Mouse (Mus musculus): ENCODE data around the gene Hist1h2bn.
A peak's percentile ranks its signal among the peaks of the same experiment; 100 is the strongest.

The Hist1h2bn gene

DNA sequence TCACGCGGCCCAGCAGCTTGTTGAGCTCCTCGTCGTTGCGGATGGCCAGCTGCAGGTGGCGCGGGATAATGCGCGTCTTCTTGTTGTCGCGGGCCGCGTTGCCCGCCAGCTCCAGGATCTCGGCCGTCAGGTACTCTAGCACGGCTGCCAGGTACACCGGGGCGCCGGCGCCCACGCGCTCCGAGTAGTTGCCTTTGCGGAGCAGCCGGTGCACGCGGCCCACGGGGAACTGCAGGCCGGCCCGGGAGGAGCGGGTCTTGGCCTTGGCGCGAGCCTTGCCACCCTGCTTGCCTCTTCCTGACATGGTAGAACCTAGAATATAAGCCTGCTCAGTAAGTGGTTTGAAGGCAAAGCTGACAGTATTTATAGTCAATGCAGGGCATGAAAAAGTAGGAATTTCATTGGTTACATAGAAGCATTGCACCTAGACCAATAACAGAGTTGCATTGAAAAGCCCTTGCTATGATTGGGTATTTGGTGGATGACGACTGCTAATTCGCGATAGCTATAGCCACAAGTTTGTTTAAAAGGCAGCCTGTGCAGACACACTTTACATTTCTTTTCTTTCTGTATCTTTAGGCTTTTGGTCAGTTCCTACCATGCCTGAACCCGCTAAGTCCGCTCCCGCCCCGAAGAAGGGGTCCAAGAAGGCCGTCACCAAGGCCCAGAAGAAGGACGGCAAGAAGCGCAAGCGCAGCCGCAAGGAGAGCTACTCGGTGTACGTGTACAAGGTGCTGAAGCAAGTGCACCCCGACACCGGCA lies at the start of gene Hist1h2bn, which contains the start of gene Hist1h2ak:
Hist1h2bn (plus strand) TSS at position 600 of the 762 bp plus-strand sequence.
Hist1h2ak (minus strand) TSS at position 304 of the 762 bp plus-strand sequence.
- peak; percentile 98 for DNase-seq

DNA sequence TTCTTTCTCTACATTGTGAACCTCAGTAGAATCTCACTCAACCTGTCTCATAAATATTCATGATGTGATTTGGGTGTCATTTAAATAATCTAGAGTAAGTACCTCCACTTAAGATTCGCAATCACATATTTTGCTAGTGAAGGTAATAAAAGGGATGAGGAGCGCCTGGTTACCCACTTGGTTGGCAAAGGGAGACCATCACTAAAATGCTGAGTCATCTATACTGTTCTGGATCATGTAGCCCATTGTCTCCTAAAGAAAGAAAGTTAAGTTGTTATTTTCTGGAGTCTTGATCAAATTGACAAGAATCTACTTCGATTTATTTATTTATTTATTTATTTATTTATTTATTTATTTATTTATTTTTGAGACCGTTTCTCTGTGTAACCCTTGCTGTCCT lies 47.3 kb upstream of the Hist1h2bn start:
- no peak for DNase-seq

DNA sequence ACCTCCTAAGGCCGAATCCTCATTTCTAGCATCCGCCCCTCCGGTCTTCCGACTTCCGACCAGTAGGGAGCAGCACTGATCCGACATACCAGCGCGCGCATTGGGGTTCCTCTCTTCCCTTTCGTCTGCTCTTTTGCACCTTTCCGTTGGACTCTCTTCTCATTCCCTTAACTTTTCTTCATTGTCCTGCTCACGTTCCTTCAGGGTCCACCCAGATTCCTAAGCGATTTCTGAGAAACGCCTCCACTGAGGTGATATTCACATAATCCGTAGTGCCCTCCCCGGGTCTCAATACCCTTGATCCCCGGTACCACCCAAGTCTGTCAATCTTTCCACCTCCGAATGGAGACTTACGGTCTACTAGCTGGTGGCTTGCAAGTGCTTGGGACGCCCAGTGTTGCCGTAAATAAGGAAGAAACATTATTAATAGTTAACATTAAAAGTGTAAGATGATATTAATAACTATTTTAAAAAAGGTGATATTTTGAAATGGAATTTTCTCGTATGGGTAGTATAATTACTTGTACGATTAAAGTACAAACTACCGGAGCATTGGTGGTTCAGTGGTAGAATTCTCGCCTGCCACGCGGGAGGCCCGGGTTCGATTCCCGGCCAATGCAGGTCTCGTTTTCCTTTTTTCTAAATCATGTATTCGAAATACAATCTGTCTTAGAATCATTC lies 43.8 kb upstream of the Hist1h2bn start:
- peak; percentile 92 for DNase-seq

DNA sequence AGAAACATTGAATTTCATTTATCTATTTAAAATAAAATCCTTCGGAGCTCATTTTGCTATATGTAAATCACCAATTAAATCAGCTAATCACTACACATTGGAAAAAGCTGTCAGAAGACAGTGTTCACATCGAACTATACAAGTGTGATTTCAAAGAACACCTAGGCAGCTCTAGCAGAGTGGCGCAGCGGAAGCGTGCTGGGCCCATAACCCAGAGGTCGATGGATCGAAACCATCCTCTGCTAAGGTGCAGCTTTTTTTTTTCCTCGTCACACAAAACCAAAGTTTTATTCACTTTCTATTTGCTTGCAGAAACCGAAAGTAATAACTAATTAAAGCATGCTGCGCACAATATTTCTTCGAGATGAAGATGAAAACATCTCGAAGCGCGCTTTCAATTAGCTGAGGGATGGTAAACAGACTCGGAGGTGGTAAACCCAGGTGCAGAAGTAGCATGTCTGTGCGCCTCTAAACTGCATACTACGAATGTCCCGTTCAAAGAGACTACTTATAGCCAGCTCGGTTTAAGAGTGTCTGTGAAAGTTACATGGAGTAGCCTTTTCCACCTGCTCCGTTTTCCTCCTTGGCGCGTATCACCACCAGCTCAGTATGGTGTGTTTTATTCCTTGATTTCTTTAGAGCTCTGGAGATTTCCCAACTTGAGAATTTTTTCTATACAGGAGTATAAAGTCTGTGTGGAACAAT lies 43.0 kb upstream of the Hist1h2bn start:
- peak; percentile 85 for DNase-seq

DNA sequence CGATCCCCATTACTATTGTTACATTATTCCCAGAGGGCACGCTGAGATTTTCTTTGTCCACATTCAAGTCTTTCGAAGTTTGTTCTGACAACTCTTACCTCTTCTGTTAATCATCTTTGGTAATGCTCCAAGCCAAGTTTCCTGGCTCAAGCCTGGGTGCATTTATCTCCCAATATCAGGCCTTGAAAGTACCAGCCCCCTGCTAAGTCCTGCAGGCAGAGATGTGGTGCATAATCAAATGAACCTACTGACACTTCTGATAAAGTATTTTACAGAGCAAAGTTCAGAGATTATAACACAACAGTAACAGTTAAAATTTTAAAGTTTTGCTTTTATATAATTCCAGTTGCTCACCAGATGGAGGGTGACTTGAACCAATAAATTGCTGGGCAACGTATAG lies 42.2 kb upstream of the Hist1h2bn start:
- no peak for DNase-seq

DNA sequence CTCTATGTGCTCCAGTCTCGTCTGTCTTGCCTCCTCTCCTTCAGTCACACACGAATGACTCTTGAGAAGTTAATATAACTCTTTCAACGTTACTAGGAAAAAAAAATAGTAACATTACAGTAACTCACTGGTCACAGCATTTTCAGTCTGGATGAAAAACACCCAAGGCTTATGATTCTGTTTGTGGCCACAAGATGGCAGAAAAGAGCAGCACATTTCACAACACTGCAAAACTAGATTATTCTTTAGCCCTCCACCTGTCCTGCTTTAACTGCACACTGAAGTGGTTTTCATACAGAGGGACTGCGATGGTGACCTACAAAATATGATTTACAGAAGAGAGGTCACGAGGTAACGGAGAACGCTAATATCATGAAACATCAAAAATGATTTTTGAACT lies 39.2 kb upstream of the Hist1h2bn start:
- DNase-seq: peak; percentile 82

DNA sequence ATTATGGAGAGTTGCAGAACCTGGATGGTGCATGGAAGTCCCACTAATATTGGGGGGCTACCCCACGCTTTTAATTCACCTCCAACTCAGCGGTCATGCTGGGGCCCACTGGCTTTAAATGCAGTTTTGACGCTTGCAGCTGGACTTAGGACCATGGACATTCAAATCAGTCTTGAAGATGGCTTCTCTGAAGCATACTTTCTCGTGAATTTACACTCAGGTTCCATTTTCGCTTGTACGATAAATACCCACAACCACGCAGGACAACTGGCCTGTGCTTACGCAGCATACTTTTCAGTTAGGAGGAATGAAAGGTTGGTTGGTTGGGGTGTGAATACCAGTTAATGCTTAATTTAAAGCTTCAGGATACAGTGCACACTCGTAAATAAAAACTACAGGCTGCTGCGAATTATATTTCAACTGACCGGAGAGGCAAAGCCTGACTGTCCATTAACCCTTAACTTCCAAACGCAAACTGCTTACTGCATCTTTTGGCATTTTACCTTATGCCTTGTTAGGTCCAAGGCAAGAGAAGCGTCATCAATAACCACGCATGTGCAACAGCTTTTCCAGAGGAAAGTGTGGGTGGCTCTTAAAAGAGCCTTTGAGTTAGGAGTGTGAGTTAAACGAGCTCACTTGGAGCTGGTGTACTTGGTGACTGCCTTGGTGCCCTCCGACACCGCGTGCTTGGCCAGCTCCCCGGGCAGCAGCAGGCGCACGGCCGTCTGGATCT lies 38.6 kb upstream of the Hist1h2bn start:
- peak; percentile 49 for DNase-seq

DNA sequence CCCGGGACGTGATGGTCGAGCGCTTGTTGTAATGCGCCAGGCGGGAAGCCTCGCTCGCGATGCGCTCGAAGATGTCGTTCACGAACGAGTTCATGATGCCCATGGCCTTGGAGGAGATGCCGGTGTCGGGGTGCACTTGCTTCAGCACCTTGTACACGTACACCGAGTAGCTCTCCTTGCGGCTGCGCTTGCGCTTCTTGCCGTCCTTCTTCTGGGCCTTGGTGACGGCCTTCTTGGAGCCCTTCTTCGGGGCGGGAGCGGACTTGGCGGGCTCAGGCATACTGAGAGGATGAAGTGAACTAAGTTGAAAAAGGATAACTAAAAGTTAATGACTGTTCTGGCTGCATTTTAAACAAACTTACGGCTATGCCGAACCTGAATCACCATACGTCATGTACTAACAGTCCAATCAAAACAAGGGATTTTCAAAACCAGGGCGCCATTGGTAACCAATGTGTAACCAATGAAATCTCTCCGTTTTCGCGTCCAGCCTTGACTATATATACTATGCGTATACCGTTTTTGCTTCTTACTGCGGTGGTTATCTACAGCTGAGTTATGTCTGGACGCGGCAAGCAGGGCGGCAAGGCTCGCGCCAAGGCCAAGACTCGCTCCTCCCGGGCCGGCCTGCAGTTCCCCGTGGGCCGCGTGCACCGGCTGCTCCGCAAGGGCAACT lies 37.9 kb upstream of the Hist1h2bn start, which contains the start of the genes Hist1h2bl and Hist1h2ai:
Hist1h2bl (minus strand) TSS at position 280 of the 676 bp plus-strand sequence.
Hist1h2ai (plus strand) TSS at position 559 of the 676 bp plus-strand sequence.
- DNase-seq: peak; percentile 98

DNA sequence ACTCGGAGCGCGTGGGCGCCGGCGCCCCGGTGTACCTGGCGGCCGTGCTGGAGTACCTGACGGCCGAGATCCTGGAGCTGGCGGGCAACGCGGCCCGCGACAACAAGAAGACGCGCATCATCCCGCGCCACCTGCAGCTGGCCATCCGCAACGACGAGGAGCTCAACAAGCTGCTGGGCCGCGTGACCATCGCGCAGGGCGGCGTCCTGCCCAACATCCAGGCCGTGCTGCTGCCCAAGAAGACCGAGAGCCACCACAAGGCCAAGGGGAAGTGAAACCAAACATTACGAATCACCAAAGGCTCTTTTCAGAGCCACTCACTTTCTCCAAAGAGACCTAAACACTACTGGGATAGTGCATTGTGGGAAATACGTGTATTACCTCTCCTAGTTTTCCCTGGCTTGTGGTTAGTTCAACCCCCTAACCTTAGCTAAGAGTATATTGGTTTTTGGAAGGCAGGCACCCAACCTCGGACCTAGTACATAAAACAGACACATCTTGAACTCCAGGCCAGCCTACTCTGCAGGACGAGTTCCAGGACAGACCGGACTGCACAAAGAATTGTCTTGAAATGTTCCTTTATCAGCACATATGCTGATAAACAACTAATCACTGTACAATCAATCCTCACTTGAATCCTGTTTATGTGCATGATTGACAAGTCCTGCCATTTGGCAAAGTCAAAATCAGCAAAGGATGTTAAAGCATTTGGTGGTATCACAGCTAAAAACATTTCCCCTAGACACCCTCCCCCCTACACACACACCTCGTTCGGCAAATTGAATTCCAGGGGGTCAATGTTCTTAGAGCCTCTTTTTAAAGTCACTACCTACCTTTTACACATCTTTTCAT lies 37.2 kb upstream of the Hist1h2bn start:
- DNase-seq: peak; percentile 60

DNA sequence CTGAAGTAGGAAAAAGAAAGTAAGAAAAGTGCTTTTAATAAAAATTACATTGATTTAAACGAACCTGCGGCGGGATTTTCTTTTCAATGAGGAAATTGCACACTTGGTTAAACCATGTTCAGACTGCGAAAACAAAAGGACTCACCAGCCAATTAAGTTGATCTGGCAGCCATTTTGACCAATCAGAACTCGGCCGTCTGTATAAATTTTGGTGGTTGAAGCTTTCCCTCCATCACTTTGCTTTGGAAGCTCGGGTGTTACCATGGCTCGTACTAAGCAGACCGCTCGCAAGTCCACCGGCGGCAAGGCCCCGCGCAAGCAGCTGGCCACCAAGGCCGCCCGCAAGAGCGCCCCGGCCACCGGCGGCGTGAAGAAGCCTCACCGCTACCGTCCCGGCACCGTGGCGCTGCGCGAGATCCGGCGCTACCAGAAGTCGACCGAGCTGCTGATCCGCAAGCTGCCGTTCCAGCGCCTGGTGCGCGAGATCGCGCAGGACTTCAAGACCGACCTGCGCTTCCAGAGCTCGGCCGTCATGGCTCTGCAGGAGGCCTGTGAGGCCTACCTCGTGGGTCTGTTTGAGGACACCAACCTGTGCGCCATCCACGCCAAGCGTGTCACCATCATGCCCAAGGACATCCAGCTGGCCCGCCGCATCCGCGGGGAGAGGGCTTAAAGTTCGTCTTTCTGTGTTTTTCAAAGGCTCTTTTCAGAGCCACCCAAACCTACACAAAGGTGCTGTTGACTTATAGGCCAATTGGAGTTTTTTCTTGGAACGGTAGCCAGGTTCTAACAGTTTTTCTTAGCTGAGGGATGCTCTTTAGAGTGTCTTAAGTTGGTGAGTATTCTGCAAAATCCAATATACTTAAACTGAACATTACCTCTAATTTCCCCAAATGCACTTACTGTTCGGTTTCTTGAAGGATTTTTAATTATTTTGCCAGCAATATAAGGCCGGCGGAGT lies 36.2 kb upstream of the Hist1h2bn start, which contains the start of gene Hist1h3h:
Hist1h3h (plus strand) TSS at position 263 of the 961 bp plus-strand sequence.
- peak; percentile 97 for DNase-seq

DNA sequence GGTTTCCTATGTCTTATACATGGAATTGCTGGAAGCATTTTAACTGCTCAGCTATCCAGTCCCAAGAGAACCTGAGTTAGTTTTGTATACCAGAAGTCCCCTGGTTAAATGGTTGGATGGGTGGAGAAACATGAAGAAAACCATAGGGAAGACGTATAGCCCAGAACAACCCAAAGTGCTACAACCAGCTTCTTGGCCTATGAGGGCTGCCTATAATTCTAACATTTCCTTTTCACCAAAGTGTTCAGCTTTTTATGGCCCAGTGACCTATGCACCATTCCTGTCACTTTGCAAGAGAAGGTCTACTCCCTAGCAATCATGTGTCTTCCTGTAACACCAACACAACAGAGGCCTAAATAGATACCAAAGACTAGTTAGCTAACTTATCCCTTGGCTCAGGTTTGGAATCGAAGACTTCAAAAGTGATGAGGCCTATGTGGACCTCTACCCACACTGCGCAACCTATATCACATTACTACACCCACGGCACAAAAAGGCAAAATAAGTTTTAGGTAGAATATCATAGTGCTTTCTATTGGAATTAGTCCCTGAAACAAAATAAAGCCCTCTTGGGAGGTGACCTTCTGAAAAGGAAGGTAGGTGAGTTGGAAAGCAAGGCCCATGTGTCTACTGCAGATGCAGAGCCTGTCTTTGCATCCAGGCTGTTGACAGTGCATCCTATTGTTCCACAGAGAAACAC lies 35.4 kb upstream of the Hist1h2bn start:
- peak; percentile 16 for DNase-seq

DNA sequence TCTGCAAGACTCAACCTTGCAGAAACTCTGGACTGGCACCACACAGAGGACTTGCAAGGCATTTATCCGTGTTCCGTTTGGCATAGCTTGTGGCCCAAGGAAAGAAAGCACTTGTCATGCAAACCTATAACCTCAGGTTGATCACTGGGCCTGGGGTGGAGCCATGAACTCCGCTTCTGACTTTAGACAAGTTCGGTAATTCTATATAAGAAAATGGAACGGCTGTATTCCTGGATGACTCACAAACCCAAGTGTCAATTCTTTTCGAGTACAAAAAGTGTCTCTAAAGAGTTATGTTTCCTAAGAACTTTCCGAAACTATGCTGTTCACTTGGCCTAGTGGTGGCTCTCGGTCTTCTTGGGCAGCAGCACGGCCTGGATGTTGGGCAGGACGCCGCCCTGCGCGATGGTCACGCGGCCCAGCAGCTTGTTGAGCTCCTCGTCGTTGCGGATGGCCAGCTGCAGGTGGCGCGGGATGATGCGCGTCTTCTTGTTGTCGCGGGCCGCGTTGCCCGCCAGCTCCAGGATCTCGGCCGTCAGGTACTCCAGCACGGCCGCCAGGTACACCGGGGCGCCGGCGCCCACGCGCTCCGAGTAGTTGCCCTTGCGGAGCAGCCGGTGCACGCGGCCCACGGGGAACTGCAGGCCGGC lies 32.7 kb upstream of the Hist1h2bn start:
- DNase-seq: peak; percentile 44

DNA sequence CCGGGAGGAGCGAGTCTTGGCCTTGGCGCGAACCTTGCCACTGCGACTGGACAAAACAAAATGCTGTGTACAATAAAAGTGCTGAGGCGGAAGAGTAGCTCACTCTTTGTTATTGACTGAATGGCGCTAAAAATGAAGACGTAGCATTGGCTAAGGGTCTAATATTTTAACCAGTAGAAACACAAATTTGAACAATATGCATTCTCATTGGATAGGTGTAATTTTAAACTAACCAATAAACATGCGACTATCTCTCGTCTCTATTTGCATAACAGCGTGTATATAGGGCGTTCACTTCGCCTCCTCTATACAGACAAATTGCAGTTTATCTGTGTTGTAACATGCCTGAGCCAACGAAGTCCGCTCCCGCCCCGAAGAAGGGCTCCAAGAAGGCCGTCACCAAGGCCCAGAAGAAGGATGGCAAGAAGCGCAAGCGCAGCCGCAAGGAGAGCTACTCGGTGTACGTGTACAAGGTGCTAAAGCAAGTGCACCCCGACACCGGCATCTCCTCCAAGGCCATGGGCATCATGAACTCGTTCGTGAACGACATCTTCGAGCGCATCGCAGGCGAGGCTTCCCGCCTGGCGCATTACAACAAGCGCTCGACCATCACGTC lies 32.1 kb upstream of the Hist1h2bn start, which contains the start of gene Hist1h2bm:
Hist1h2bm (plus strand) TSS at position 288 of the 616 bp plus-strand sequence.
- peak; percentile 97 for DNase-seq

DNA sequence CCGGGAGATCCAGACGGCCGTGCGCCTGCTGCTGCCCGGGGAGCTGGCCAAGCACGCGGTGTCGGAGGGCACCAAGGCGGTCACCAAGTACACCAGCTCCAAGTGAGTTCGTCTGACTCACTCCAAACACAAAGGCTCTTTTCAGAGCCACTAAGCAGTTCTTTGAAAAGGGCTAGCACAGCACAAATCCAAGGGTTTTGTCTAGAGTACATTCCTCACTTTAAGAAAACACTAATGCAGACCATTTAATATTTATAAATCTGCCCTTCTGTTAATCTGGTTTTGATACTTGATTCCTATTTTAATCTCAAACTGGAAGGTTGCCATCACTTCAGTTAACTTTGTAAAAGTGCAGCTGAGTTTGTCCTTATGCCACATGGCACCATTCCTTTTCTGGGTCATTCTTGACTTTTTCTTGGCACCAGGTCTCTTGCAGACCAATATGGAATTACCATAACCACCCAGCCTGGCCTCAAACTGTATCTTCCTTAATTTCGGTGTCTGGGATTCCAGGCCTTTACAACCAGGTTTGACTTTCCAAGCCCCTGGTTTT lies 31.5 kb upstream of the Hist1h2bn start:
- no peak for DNase-seq

DNA sequence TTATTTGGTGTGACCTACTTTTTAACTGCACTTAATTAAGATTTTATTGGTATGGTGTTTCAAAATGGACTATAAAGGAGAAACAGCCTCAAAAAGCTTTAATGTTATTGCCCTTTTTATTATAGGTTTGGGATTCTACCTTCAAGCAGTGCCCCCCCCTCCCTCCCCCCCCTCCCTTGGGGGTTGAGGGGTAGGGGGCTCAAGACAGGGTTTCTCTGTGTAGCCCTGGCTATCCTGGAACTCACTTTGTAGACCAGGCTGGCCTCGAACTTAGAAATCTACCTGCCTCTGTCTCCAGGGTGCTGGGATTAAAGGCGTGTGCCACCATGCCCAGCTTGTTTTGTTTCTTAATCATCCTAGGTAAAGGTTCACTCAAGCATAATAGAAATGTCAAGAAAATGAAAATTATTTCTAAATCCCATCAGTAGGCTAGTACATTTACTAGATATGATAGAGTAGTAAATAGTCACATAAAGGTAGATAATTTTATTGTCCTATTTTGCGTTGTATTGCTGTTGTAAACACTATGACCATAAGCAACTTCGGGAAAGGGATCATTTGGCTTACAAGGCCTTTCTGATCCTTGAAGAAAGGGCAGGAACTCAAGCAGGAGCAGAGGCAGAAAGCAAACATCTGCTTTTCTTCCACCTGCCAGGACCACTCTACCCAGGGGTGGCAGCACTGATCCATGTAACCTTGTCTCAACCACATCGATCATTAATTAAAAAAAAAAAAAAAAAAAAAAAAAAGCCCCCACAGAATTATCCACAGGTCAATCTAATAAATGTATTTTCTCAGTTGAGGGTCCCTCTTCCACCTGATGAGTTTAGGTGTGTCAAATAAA lies 30.7 kb upstream of the Hist1h2bn start:
- no peak for DNase-seq

DNA sequence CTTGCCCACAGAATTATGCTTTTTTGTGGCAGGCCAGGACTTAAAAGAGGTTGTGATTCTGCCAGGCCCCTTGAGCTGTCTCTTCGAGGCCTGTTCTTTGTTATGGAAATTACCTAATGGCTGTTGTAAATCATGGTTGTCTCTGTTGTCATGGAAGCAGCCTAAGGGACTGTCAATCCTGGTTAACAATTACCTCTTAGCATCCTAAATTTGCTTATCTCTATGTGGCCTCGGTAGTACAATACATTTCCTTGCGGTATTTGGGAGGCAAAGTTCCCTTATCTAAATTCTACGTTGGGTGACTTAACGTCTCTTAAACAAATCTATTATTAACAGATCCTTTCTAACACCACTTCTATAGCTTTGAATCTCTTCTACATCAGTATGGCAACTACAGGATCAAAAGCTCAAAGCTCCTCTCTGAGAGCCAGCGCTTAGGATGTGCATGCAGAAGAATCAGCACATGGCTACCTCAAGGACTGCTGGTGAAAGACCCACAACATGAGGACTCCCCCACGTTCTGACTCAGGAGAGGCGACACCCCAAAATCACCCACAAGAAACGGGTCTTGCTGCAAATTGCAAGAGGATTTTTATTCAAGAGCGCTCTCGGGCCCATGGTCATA lies 25.9 kb upstream of the Hist1h2bn start:
- DNase-seq: no peak
